Mouse (Mus musculus) ES-E14 (cell line): ENCODE results near the gene Phb2.

Source experiments
- CHD2 ChIP-seq: IDR thresholded peaks from 2 replicates; pipeline ENCODE4 v1.6.1; 2014; ENCODE audit warnings: mild to moderate bottlenecking, low read depth, low read length, inconsistent platforms
- HCFC1 ChIP-seq: IDR thresholded peaks from 2 replicates; pipeline ENCODE4 v1.6.1; 2012; ENCODE audit warnings: low read length, inconsistent platforms, borderline replicate concordance; ENCODE audit not compliant: insufficient read depth
- MAFK ChIP-seq: IDR thresholded peaks from 2 replicates; pipeline ENCODE4 v1.6.1; 2014; ENCODE audit warnings: mild to moderate bottlenecking, low read depth, low read length, inconsistent platforms; ENCODE audit not compliant: insufficient read depth
- ZC3H11A ChIP-seq: IDR thresholded peaks from 2 replicates; pipeline ENCODE4 v1.6.1; 2012; ENCODE audit warnings: low read depth, mild to moderate bottlenecking, inconsistent platforms, low read length, borderline replicate concordance
- ZNF384 ChIP-seq: IDR thresholded peaks from 2 replicates; pipeline ENCODE4 v1.6.1; 2012; ENCODE audit warnings: low read depth, low read length, inconsistent platforms

DNA sequence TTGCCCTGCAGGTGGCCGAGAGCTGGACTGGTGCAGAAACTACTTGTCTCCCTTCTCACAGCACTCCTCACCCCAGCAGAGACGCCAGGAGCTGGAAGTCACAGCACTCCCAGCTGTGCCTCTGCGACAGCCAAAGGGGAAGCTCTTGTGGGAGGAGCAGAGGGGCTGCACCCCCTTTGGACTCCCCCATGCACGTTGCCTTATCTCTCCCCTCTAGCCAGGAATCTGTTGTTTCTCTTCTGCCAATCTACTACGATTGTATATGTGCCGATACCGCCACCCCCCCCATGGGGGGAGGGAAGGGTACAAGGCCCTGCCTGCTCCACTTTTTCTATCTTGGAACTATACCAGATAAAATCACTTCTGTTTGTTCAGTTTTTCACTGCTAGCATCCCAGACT lies 8.3 kb upstream of the Phb2 start:
- no peak for TF ChIP-seq ZNF384
- TF ChIP-seq MAFK, result no peak
- no peak for TF ChIP-seq HCFC1
- TF ChIP-seq CHD2, result no peak
- TF ChIP-seq ZC3H11A, result no peak
